Mouse (Mus musculus): ENCODE results near the gene Dcaf6.
A peak's percentile ranks its signal among the peaks of the same experiment; 100 is the strongest.

Dcaf6 gene

DNA sequence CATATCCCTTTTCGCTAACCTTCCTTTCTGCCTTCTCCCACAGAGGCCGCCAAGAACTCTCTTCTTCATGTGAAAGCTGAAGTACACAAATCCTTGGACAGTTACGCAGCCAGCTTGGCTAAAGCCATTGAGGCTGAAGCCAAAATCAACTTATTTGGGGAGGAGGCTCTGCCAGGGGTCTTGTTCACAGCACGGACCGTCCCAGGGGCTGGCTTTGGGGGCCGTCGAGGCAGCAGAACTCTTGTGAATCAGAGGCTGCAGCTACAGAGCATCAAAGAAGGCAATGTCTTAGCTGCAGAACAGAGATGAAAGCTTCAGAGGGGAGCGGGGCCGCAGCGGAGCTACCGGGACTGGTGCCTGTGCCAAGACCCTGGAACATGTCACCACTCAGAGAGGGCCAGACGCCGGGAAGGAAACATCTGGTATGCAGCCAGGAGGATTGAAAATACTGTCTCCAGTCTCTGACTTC lies 138.8 kb downstream of the Dcaf6 start:
- DNase-seq (ENCODE audit: low spot score): no peak

- DNase-seq (ENCODE audit: low spot score): peak; percentile 53
These were observed 139.9 kb downstream of the Dcaf6 start for GRCm38 (mm10) chr1:165320141-165320934.

DNA sequence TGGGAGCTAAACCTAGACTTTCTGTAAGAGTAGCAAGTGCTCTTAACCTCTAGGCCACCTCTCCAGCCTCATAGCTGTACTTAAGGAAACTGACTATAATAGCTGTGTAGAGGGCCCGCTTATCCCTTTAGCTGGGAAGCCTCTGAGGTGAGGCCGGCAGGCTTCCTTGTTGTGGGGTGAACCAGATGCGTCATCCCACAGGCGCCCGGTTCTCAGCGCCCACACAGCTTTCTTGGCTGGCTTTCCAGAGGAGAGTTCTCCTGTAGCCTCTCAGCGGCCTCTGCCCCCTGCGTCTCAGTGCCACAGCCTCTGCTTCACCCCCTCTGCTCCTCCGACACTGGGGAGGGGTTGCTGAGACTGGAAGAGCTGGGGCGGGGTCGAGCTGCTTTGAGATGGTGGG lies 143.9 kb downstream of the Dcaf6 start:
- no peak for DNase-seq (ENCODE audit: low spot score)

DNA sequence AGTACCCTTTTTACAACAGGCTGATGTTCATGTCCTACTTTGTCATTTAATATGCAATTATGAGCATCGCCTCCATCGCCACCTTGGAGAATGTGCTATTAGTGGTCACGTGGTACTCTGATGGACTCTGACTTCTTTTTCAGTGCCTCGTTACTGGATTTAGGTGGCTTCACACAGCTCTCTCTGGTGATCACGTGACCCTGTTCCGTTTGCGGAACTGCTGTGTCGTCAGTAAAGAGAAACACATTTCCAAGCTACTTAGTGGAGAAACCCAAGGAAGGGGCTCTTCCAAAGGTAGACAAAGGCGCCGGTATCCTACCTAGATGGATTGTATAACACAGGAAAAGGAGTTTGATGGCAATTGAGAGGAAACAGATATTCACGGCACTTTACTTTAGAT lies 152.1 kb downstream of the Dcaf6 start:
- DNase-seq (ENCODE audit: low spot score): no peak

GRCm38 (mm10) chr1:165304341-165304740 lies 155.9 kb downstream of the Dcaf6 start:
- DNase-seq (ENCODE audit: low spot score): no peak

DNA sequence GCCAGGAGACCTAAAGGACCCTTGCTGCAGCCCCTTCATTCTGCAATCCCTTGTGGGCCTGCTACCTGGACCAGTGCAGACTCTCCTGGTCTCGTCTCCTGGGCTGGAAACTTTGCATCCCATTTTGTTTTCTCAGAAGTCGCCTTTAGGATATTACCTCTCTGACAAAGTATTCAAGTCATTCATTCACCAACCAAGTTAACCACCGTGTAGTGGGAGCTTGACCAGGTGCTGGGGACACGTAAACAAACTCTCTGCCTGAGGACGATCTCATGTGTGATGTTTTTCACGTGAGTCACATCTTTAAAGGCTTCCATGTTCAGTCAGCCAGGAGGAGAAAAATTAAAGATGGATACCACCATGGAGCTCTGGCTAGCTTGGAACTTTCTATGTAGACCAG lies 157.1 kb downstream of the Dcaf6 start:
- DNase-seq (ENCODE audit: low spot score): no peak

- no peak for DNase-seq (ENCODE audit: low spot score)
These were observed 157.6 kb downstream of the Dcaf6 start for GRCm38 (mm10) chr1:165302455-165303208.

DNA sequence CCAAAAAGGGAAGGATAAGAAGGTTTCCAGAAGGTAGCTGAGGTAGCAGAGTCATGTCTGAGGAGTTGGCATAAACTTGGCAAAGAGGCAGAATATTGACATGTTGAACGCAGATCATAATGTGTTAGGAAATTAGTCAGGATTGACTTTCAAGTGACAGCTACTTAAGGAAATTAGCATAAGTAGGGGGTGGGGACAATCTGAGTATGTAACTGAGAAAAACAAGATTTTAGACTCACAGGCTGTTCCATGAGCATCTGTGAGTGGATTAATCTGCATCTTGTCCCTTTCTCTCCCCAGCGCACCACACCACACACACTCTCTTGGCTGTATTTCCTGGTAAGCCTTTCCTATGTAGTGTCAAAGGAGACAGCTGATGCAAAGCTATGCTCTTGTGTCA lies 158.7 kb downstream of the Dcaf6 start:
- no peak for DNase-seq (ENCODE audit: low spot score)

GRCm38 (mm10) chr1:165301108-165301507 lies 159.2 kb downstream of the Dcaf6 start:
- no peak for DNase-seq (ENCODE audit: low spot score)

DNA sequence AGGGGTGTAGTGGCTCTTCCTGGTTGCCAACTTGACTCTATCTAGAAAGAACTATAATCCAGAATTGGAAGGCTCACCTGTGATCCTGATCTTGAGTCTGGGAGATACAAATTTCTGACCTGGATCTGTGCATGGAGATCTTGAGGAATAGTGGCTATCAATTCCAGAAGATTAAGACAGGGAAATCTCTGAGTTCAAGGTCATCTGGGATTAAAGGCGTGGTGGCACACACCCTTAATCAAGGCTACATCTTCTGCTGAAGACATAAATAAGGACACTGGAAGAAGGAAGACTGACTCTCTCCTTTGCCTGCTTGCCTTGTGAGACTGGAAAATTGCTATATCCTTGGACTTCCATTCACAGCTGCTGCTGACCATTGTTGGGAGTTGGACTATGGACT lies 164.8 kb downstream of the Dcaf6 start, which contains the start of gene Gpr161:
Gpr161 (plus strand) TSS at position 301 of the 400 bp plus-strand sequence.
- no peak for DNase-seq (ENCODE audit: low spot score)

GRCm38 (mm10) chr1:165291606-165292005 lies 168.7 kb downstream of the Dcaf6 start:
- DNase-seq (ENCODE audit: low spot score): no peak

DNA sequence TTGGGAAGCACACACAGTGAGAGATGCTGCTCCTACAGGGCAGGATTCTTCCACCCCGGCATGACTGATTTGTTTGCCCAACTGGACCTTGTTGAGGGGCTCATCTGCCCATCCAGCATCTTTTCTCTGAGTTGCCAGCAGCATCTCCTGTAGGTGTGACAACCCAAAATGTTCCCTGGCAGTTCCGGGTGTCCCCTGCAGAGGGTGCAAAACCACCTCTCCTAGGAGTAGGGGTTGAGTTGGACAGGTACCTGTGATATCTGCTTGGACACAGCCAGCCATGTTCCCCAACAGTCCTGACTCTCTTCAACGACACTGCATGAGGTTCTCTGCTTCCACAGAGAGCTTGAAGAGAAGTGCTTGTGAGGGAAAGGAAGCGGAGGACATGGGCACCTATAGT lies 170.4 kb downstream of the Dcaf6 start:
- peak; percentile 27 for DNase-seq (ENCODE audit: low spot score)

DNA sequence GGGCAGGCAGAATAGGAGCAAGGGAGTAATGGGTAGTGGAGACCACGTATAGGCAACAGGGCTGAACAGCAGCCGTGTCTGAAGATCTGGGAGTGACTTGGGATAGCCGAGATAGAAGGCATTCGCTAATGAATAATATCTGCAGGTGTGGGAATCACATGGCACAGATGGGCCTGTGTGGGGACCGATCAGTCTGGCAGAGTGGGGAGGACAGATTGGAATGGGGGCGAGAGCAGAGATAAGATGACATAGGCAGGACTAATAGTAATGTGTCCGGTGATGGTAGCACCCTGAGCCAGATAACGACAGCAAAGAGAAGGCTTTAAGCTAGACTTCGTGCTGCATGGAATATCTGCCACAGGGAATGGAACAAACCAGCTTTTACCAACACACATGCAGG lies 172.1 kb downstream of the Dcaf6 start:
- DNase-seq (ENCODE audit: low spot score): no peak

GRCm38 (mm10) chr1:165284096-165284495 lies 176.2 kb downstream of the Dcaf6 start:
- no peak for DNase-seq (ENCODE audit: low spot score)

GRCm38 (mm10) chr1:165282967-165283345 lies 177.3 kb downstream of the Dcaf6 start:
- no peak for DNase-seq (ENCODE audit: low spot score)

DNA sequence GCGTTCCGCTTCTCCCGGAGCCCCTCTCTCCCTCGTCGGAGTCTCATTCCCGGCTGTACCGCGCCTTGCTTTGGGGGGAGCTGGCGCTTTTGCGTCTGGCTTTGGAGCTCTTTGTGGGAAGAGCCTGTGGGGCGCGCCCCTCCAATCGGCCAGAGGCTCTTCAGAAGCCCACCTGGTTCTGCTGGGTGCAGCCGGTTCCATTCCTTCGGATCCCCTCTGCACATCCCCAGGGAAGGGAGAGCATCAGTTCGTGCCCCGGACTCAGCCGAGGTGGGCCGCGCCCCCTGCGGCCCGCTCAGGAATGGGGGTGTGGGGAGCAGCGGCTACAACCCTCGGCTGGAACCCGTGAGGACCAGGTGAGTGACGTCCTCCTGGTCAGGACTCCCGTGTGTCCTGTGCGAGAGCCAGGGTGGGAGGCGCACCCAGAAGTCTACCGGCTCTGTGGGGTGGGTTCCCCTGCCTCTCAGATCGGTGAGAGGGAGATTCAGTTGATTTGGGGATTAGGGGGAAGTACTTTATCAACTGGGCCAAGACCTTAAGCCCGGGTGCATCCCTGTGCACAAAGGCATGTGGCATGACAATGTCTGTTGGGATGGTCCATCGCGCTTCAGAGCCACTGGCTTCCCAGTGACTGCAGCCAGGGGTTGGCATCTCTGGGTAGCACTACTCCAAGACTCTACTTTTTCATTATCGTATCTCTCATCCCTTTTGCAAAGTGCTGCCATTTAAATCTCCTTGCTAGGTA lies 177.9 kb downstream of the Dcaf6 start:
- no peak for DNase-seq (ENCODE audit: low spot score)

DNA sequence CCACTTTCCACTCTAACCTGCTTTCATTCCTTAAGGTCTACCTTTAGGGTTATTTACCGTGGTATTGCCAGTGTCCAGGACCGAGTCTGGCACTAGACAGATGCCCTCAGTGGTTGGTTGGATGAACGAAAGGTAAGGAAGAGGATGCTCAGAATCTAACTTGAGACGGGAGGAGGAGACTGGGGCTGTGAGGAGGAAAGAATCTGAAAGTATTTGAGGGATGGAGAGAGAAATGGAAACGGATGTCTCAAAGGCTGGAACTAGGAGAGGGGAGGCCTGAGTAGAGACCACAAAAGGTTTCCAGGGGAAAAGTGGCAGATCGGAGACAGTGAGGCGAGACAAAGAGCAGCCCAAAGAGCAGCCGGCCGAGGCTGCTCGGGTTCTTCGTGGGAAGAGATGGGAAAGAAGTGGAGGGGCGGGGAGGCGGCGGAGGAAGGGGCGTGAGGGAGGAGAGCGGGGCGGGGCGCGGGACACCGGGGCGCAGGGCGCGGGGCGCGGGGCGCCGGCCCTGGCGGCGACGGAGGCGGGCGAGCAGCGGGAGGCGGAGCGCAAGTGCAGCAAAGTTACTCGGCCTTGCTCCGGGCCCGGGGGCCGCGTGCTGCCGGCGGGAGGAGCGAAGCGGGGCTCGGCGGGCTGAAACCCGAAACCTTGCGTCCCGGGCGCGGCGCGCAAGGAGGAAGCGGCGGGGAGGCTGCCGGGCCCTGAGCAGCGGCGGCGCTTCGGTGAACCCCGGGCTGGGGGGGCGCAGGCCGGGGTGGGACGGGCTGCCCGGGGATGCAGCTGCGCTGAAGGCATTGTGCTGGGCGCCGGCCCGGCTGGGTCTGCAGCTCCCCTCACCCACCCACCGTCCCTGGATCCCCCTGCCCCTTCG lies 178.7 kb downstream of the Dcaf6 start:
- no peak for DNase-seq (ENCODE audit: low spot score)

DNA sequence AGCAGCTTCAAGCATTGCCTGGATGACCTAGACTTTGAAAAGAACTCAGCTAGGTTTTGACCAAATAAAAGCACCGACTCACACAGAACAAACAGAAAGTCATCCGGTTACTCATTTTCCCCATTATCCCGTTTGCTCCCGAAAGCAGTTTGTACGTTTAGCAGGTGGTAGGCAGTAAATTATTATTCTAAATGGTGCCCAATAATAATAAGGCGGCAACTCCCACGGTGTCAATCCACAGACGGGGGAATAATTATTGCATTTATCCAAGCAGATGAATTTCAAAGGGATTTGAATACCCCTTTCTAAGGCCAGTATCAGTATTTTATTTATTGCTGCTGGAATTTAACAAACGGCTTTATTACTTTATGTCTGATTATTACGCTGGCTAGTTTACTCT lies 179.5 kb downstream of the Dcaf6 start:
- no peak for DNase-seq (ENCODE audit: low spot score)
